Mouse (Mus musculus): ENCODE measurements around the gene Tcf7l1. TPM values are rescaled to one million over a fixed set of nuclear protein-coding genes. Genes with fewer than 3 reads are reported as not detected.

Tcf7l1 gene
- polyA plus RNA-seq, 1 experiment from 2014 or later, result 6.8 TPM

DNA sequence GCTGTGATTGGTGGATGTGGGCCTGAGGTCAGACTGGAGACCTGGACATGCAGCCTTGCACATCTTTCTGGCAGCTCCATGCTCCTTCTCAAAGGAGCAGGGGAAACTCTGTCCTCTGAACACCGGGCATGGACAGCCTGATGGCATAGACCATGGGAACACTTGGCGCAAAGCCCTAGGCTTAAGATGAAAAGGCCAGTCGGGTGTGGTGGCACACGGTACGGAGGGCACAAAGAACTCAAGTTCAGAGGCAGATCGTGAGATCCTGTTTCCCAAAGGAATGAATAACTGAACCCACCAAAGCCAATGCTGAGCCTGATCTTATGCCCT lies 128.7 kb downstream of the Tcf7l1 start:
- no peaks in the 10 kb centered on the region for H3K27me3 ChIP-seq (replicated peaks; ENCODE audit: control insufficient read depth, insufficient read depth, low read length)
- ATAC-seq (no peak), DNase-seq (ENCODE audit: low spot score) (no peak)
- peaks cover 7% of the 10 kb centered on the region; the same call in 1 of the 2 replicates for H3K4me1 ChIP-seq (ENCODE audit: control insufficient read depth, insufficient read depth, low read length)
- no peak overlapping the region for H3K4me2 ChIP-seq (ENCODE audit: low read length)
- no peak overlapping the region for H3K27ac ChIP-seq (ENCODE audit: low read depth, low read length)
- no peak overlapping the region for H3K9ac ChIP-seq (ENCODE audit: low read length)
- WGBS, result 61% methylated on average over 6 of the region's 6 CpGs
- H3K4me3 ChIP-seq (ENCODE audit: low read depth, low read length), result no peak overlapping the region
- H3K36me3 ChIP-seq (ENCODE audit: control insufficient read depth, insufficient read depth, low read length), result no peaks in the 10 kb centered on the region
- no peaks in the 10 kb centered on the region for H3K9me3 ChIP-seq (replicated peaks; ENCODE audit: control insufficient read depth, low read length)

DNA sequence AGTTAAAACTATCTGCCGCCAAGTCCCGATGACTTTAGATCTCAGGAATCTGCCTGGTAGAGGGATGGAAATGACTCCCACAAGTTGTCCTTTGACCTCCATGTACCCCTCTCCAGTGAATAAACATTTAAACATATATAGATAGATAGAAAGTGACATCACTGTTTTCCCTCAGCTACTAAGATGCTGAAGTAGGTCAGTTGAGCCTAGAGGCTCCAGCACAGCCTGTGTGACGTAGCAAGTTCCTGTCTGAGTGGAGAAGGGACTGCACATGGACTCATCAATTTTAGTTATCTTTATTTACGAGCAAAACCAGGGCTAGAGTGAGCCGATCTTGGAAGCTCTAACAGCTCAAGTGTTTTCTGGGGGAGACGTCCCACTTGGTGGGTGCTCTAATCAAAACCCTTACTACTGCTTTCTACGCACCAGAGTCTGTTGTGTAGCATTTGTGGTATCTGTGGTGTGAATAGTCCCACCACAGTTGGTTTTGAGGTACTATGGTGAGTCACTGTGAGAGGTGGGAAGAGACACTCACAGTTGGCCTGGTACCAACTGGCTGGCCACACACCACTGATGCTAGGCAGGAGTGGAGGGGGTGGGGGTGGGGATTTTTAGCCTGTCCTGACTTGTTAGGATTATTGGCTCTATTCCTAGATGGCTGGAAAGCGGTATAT lies 129.2 kb downstream of the Tcf7l1 start:
- Histone ChIP-seq H3K27me3 (replicated peaks; ENCODE audit: control insufficient read depth, insufficient read depth, low read length) (no peaks in the 10 kb centered on the region), H3K9me3 (replicated peaks; ENCODE audit: control insufficient read depth, low read length) (no peaks in the 10 kb centered on the region), H3K27ac (ENCODE audit: low read depth, low read length) (no peak overlapping the region), H3K9ac (ENCODE audit: low read length) (no peak overlapping the region), H3K36me3 (ENCODE audit: control insufficient read depth, insufficient read depth, low read length) (no peaks in the 10 kb centered on the region), H3K4me1 (ENCODE audit: control insufficient read depth, insufficient read depth, low read length) (peaks cover 7% of the 10 kb centered on the region; the same call in 1 of the 2 replicates), H3K4me3 (ENCODE audit: low read depth, low read length) (no peak overlapping the region), H3K4me2 (ENCODE audit: low read length) (no peak overlapping the region)
- no peak for ATAC-seq
- DNase-seq (ENCODE audit: low spot score), result no peak
- 94% methylated on average over 8 of the region's 8 CpGs for WGBS

DNA sequence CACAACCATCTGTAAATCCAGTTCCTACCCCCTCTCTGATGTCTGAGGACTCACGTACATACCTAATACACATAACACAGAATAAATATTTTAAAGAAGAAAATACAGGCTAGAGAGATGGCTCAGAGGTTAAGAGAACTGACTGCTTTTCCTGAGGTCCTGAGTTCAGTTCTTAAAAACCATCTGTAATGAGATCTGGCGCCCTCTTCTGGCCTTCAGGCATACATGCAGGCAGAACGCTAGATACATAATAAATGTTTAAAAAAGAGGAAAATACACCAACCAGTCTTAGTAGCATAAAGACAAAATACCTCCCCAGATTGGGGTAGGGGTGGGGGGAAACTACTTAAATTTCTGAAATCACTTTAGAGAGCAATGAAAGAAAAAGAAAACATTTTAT lies 131.0 kb downstream of the Tcf7l1 start:
- peak; percentile 46 for DNase-seq (ENCODE audit: low spot score)
- 55% methylated on average over 3 of the region's 3 CpGs for WGBS
- ATAC-seq, result no peak
- no peak overlapping the region for H3K4me2 ChIP-seq (ENCODE audit: low read length)
- no peaks in the 10 kb centered on the region for H3K9me3 ChIP-seq (replicated peaks; ENCODE audit: control insufficient read depth, low read length)
- H3K27me3 ChIP-seq (replicated peaks; ENCODE audit: control insufficient read depth, insufficient read depth, low read length), result no peaks in the 10 kb centered on the region
- H3K4me3 ChIP-seq (ENCODE audit: low read depth, low read length), result no peak overlapping the region
- H3K4me1 ChIP-seq (ENCODE audit: control insufficient read depth, insufficient read depth, low read length), result peaks cover 11% of the 10 kb centered on the region; the same call in 1 of the 2 replicates
- H3K27ac ChIP-seq (ENCODE audit: low read depth, low read length), result no peak overlapping the region
- H3K36me3 ChIP-seq (ENCODE audit: control insufficient read depth, insufficient read depth, low read length), result no peaks in the 10 kb centered on the region
- no peak overlapping the region for H3K9ac ChIP-seq (ENCODE audit: low read length)

DNA sequence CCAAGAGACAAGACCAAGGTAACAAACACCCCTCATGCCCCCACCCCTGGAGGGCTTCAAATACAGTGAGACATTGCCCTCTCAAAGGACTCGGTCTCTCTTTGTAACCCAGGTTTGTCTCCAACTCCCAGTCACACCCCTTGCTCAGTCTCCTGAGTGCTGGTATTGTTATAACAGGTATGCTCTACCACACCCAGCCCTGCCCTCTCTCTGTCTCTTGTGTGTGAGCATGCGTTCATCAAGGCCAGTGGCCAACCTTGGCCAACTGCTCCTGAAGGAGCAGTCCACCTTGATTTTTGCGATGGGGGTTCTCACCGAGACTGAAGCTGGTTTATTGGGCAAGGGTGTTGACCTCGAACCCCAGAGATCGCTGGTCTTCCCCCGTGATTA lies 133.0 kb downstream of the Tcf7l1 start:
- no peak overlapping the region for H3K4me2 ChIP-seq (ENCODE audit: low read length)
- WGBS, result 90% methylated on average over 7 of the region's 7 CpGs
- H3K27me3 ChIP-seq (replicated peaks; ENCODE audit: control insufficient read depth, insufficient read depth, low read length), result no peaks in the 10 kb centered on the region
- no peaks in the 10 kb centered on the region for H3K9me3 ChIP-seq (replicated peaks; ENCODE audit: control insufficient read depth, low read length)
- no peak overlapping the region for H3K9ac ChIP-seq (ENCODE audit: low read length)
- no peak overlapping the region for H3K4me3 ChIP-seq (ENCODE audit: low read depth, low read length)
- ATAC-seq (no peak), DNase-seq (ENCODE audit: low spot score) (no peak)
- H3K4me1 ChIP-seq (ENCODE audit: control insufficient read depth, insufficient read depth, low read length), result peaks cover 11% of the 10 kb centered on the region; the same call in 1 of the 2 replicates
- H3K27ac ChIP-seq (ENCODE audit: low read depth, low read length), result no peak overlapping the region
- no peaks in the 10 kb centered on the region for H3K36me3 ChIP-seq (ENCODE audit: control insufficient read depth, insufficient read depth, low read length)

DNA sequence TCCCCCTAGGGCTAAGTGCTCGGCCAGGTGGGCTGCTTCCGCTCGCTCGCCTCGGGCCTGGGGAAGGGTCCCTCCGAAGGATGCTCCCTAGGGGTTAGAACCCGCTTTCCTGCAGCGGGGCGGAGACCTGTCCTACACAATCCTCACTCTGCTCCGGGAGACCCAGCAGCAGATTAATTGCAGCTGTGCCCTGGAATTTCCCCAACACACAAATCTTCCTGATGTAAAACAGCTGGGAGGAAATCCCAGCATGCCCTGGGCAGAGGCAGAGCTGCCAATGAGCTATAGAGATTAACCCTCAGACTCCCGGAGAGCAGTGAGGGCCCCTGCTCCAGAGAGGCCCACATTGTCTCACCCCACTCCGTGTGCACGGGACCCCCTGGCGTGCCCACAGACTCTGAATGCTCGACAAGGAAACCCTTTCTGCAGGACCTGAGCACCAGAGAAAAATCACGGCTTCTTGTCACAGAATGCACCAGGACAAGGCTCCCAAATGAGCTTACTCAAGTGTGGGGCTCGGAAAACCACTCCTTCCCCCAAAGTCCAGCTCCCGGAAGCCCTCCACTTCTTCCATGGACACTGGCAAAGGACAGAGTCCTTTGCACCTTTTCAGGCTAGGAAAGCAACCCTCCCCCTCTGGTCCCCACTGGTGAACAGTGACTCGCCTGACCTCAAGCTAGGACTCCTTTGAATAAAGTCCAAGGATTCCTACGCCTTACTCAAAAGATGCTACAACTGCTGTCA lies 133.6 kb downstream of the Tcf7l1 start:
- WGBS, result 50% methylated on average over 20 of the region's 20 CpGs
- peak overlapping the region; percentile 36 for H3K4me2 ChIP-seq (ENCODE audit: low read length)
- peaks cover 9% of the 10 kb centered on the region; the same call in 1 of the 2 replicates for H3K4me1 ChIP-seq (ENCODE audit: control insufficient read depth, insufficient read depth, low read length)

DNA sequence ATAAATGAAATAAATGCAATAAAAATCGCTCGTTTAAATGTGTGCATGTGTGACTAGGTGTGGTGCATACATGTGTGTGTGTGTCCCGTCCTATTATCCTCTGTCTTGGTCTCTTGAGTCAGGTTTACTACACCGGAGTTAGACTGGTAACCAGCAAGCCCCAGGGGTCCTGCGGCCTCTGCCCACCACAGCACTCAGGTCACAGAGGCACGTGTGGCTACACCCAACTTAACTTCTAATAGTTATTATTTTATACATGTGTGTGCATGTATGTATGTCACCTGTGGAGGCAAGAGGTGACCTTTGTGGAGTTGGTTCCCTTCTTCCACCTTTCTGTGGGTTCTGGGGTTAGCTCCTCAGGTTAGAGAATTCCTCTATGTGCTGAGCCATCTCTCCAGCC lies 134.7 kb downstream of the Tcf7l1 start:
- WGBS, result 93% methylated on average over 6 of the region's 6 CpGs

More for the DNA sequence above, 133.6 kb downstream of the Tcf7l1 start:
- ATAC-seq (peak; percentile 52), DNase-seq (ENCODE audit: low spot score) (peak; percentile 59)
- H3K36me3 ChIP-seq (ENCODE audit: control insufficient read depth, insufficient read depth, low read length), result no peaks in the 10 kb centered on the region
- H3K27me3 ChIP-seq (replicated peaks; ENCODE audit: control insufficient read depth, insufficient read depth, low read length), result no peaks in the 10 kb centered on the region
- peak overlapping the region; percentile 58; the same call in 1 of the 2 replicates for H3K27ac ChIP-seq (ENCODE audit: low read depth, low read length)
- H3K9ac ChIP-seq (ENCODE audit: low read length), result peak overlapping the region; percentile 41; the same call in 1 of the 2 replicates
- no peaks in the 10 kb centered on the region for H3K9me3 ChIP-seq (replicated peaks; ENCODE audit: control insufficient read depth, low read length)
- peak overlapping the region; percentile 23 for H3K4me3 ChIP-seq (ENCODE audit: low read depth, low read length)

DNA sequence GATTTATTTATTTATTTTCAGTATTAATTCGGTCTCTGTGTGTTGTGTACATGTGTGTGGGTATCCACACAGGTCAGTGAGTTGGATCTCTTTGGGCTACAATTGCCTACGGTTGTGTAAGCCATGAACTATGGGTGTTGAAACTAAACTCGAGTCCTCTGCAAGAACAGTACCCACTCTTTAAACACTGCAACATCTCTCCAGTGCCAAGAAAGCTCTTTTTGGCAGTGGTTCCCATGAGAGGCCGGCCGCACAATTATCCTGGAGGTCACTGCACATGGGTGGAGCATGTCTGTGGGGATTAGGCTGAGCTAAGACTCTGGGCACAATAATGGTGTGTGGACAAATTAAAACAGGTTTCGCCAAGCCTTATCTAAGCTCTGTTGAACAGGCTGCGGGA lies 135.6 kb downstream of the Tcf7l1 start:
- no peaks in the 10 kb centered on the region for H3K27me3 ChIP-seq (replicated peaks; ENCODE audit: control insufficient read depth, insufficient read depth, low read length)
- H3K9ac ChIP-seq (ENCODE audit: low read length), result no peak overlapping the region
- peak; percentile 78 for ATAC-seq
- no peaks in the 10 kb centered on the region for H3K9me3 ChIP-seq (replicated peaks; ENCODE audit: control insufficient read depth, low read length)
- DNase-seq (ENCODE audit: low spot score), result peak; percentile 79
- 29% methylated on average over 7 of the region's 7 CpGs for WGBS
- H3K36me3 ChIP-seq (ENCODE audit: control insufficient read depth, insufficient read depth, low read length), result no peaks in the 10 kb centered on the region
- no peak overlapping the region for H3K4me3 ChIP-seq (ENCODE audit: low read depth, low read length)
- no peak overlapping the region for H3K4me2 ChIP-seq (ENCODE audit: low read length)
- H3K4me1 ChIP-seq (ENCODE audit: control insufficient read depth, insufficient read depth, low read length), result 0 out of 2 replicates have a peak, but pooled peaks cover 4% of the 10 kb centered on the region
- H3K27ac ChIP-seq (ENCODE audit: low read depth, low read length), result peak overlapping the region; percentile 57; the same call in 1 of the 2 replicates

More for the DNA sequence above, 134.7 kb downstream of the Tcf7l1 start:
- H3K9me3 ChIP-seq (replicated peaks; ENCODE audit: control insufficient read depth, low read length), result no peaks in the 10 kb centered on the region
- no peak for DNase-seq (ENCODE audit: low spot score)
- no peaks in the 10 kb centered on the region for H3K36me3 ChIP-seq (ENCODE audit: control insufficient read depth, insufficient read depth, low read length)
- no peak for ATAC-seq
- no peak overlapping the region for H3K27ac ChIP-seq (ENCODE audit: low read depth, low read length)
- no peaks in the 10 kb centered on the region for H3K27me3 ChIP-seq (replicated peaks; ENCODE audit: control insufficient read depth, insufficient read depth, low read length)
- no peak overlapping the region for H3K4me2 ChIP-seq (ENCODE audit: low read length)
- H3K4me1 ChIP-seq (ENCODE audit: control insufficient read depth, insufficient read depth, low read length), result 0 out of 2 replicates have a peak, but pooled peaks cover 4% of the 10 kb centered on the region
- no peak overlapping the region for H3K4me3 ChIP-seq (ENCODE audit: low read depth, low read length)
- H3K9ac ChIP-seq (ENCODE audit: low read length), result no peak overlapping the region

DNA sequence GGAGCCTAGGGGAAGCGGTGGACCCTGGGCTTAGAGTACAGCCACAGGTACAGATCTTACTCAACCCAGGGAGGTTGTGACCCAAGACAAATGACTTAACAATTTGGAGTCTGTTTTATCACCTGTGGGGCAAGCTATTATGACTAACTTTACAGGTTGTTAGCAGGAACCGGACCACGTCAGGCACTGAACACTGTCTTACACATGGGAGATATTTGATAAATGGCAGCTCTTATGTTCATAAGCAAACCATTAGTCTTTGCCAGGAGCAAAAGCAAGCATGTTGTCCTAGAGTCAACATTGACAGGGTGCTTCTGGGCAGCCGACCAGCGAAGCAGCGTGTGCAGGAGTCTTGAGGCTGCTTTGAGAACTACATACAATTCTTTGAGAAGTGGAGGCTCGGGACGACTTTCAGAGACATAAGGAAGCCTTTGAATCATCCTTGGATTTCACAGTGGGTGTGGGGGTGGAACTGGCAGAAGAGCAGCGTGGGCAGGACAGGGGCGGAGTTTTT lies 138.7 kb downstream of the Tcf7l1 start:
- Histone ChIP-seq H3K4me3 (ENCODE audit: low read depth, low read length) (no peak overlapping the region), H3K4me2 (ENCODE audit: low read length) (no peak overlapping the region), H3K27me3 (replicated peaks; ENCODE audit: control insufficient read depth, insufficient read depth, low read length) (no peaks in the 10 kb centered on the region), H3K36me3 (ENCODE audit: control insufficient read depth, insufficient read depth, low read length) (no peaks in the 10 kb centered on the region), H3K9ac (ENCODE audit: low read length) (no peak overlapping the region), H3K27ac (ENCODE audit: low read depth, low read length) (no peak overlapping the region), H3K9me3 (replicated peaks; ENCODE audit: control insufficient read depth, low read length) (no peaks in the 10 kb centered on the region), H3K4me1 (ENCODE audit: control insufficient read depth, insufficient read depth, low read length) (0 out of 2 replicates have a peak, but pooled peaks cover 4% of the 10 kb centered on the region)
- 79% methylated on average over 10 of the region's 10 CpGs for WGBS
- ATAC-seq (no peak), DNase-seq (ENCODE audit: low spot score) (no peak)

Data from forebrain, embryonic 14.5 days (tissue).